9 mouse cellular contexts compared by ENCODE assay signal in the genomic region with DNA sequence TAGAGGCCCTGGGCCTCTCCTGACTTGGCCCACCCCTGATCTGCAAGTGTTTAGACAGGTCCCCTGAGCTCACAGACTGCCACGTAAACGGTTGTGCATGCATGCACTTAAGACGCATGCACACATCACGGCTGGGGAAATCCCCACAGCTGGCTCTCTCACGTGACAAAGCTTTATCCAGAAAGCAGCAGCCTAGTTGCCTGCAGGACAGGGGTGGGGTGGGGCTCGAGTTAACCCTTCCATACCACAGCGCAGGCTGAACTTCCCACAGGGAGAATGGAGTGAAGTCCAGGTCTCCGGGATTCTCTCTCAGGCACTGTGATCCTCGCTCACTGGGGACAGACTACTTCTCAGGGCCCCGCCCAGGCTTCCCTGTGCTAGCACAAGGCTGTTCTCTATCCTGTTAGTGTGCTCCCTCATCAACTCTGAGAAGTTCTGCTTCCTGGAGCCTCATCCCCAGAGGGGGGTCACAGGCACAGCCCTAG.
DNase-seq lines count a peak whose midpoint lies in the region; ATAC-seq and TF ChIP-seq lines count a peak whose summit lies in the region.
"Had no signal": no experiment of that assay in that cellular context is flagged by ENCODE, and none has a peak within 500 bp of the region (broad histone marks: within the 10 kb centered on the region; RNA-seq: fewer than 3 reads in every experiment).

No protein-coding gene starts in this region.

- H3K4me2 ChIP-seq in forebrain, embryonic 13.5 days = peak overlapping the region; percentile 9; the same call in 1 of the 2 replicates
- H3K4me2 ChIP-seq in hindbrain, embryonic 16.5 days (ENCODE audit: low read length) = 0 out of 2 replicates have a peak overlapping the region, but pooled peaks have one; percentile 15
- H3K4me2 ChIP-seq in liver, embryonic 16.5 days (ENCODE audit: low read depth, low read length) = no peak overlapping the region

- peaks cover 47% of the 10 kb centered on the region for H3K4me1 ChIP-seq in forebrain, embryonic 13.5 days
- H3K4me1 ChIP-seq in hindbrain, embryonic 16.5 days (ENCODE audit: control insufficient read depth, insufficient read depth, low read depth, low read length) = peaks cover 20% of the 10 kb centered on the region
- H3K4me1 ChIP-seq in liver, embryonic 16.5 days (ENCODE audit: control insufficient read depth, low read depth, low read length) = no peaks in the 10 kb centered on the region

- peak; percentile 70 for DNase-seq in gastrocnemius, adult 2 months
- DNase-seq in gastrocnemius, postnatal 10 days = no peak
- DNase-seq in cerebellum, adult 11 months = no peak
- DNase-seq in right cerebral cortex, postnatal 10 days (ENCODE audit: low spot score in 2 of 2) = no peak

- H3K36me3 ChIP-seq in forebrain, embryonic 13.5 days (ENCODE audit: poor library complexity, severe bottlenecking) = no peaks in the 10 kb centered on the region
- no peaks in the 10 kb centered on the region for H3K36me3 ChIP-seq in hindbrain, embryonic 16.5 days (ENCODE audit: control insufficient read depth, insufficient read depth, low read length)
- no peaks in the 10 kb centered on the region for H3K36me3 ChIP-seq in liver, embryonic 16.5 days (ENCODE audit: control insufficient read depth, insufficient read depth)
- H3K36me3 ChIP-seq: G1E had no signal

- 0 out of 2 replicates have a peak overlapping the region, but pooled peaks have one; percentile 19 for H3K9ac ChIP-seq in forebrain, embryonic 13.5 days
- H3K9ac ChIP-seq in hindbrain, embryonic 16.5 days (ENCODE audit: low read depth, low read length) = peak overlapping the region; percentile 8; the same call in 1 of the 2 replicates
- no peak overlapping the region for H3K9ac ChIP-seq in liver, embryonic 16.5 days (ENCODE audit: low read depth, low read length)

- no peaks in the 10 kb centered on the region for H3K27me3 ChIP-seq in forebrain, embryonic 13.5 days
- no peaks in the 10 kb centered on the region for H3K27me3 ChIP-seq in hindbrain, embryonic 16.5 days (replicated peaks; ENCODE audit: control insufficient read depth, insufficient read depth, low read length)
- H3K27me3 ChIP-seq in liver, embryonic 16.5 days (ENCODE audit: control insufficient read depth, insufficient read depth, low read depth, low read length) = no peaks in the 10 kb centered on the region

- no peak overlapping the region for H3K4me3 ChIP-seq in gastrocnemius, adult 2 months
- no peak overlapping the region for H3K4me3 ChIP-seq in forebrain, embryonic 13.5 days
- no peak overlapping the region for H3K4me3 ChIP-seq in hindbrain, embryonic 16.5 days (ENCODE audit: low read length)
- H3K4me3 ChIP-seq in liver, embryonic 16.5 days (ENCODE audit: low read depth, low read length) = no peak overlapping the region

- intact Hi-C loops in gastrocnemius, adult 2 months (cut with DNase I) = no loop called here

- TF ChIP-seq CTCF in gastrocnemius, adult 2 months (IDR thresholded peaks at IDR 0.05) = no peak

- ATAC-seq in forebrain, embryonic 13.5 days = peak; percentile 61
- ATAC-seq in hindbrain, embryonic 16.5 days = 0 out of 2 replicates have a peak, but pooled peaks have one; percentile 9
- ATAC-seq in liver, embryonic 16.5 days (ENCODE audit: low read depth) = peak; percentile 65
- peak; percentile 52 for ATAC-seq in neutrophil, adult 5-6 weeks (ENCODE audit: extremely low read depth, insufficient number of reproducible peaks, low FRiP score, poor library complexity, severe bottlenecking)

- peak overlapping the region; percentile 76 for H3K27ac ChIP-seq in gastrocnemius, adult 2 months
- peak overlapping the region; percentile 49 for H3K27ac ChIP-seq in forebrain, embryonic 13.5 days
- H3K27ac ChIP-seq in hindbrain, embryonic 16.5 days (ENCODE audit: low read depth, low read length) = peak overlapping the region; percentile 36; the same call in 1 of the 2 replicates
- no peak overlapping the region for H3K27ac ChIP-seq in liver, embryonic 16.5 days (ENCODE audit: low read length)

- no peaks in the 10 kb centered on the region for H3K9me3 ChIP-seq in forebrain, embryonic 13.5 days (replicated peaks)
- no peaks in the 10 kb centered on the region for H3K9me3 ChIP-seq in hindbrain, embryonic 16.5 days (ENCODE audit: control insufficient read depth, low read length)
- H3K9me3 ChIP-seq in liver, embryonic 16.5 days (replicated peaks; ENCODE audit: control insufficient read depth, low read length) = no peaks in the 10 kb centered on the region
- H3K9me3 ChIP-seq: G1E had no signal

- WGBS in forebrain, embryonic 13.5 days = 21% methylated on average over 10 of the region's 10 CpGs
- WGBS in hindbrain, embryonic 16.5 days = 25% methylated on average over 10 of the region's 10 CpGs
- WGBS in liver, embryonic 16.5 days (ENCODE audit: insufficient replicate concordance) = 31% methylated on average over 10 of the region's 10 CpGs

Comparison
In these comparisons a context has a peak if more than half of its experiments do, and no peak if none do; other contexts are left out.
1. ATAC-seq: peak in every context shown above with its lines; median percentile 65 in liver, embryonic 16.5 days; 61 in forebrain, embryonic 13.5 days; 52 in neutrophil, adult 5-6 weeks; 9 in hindbrain, embryonic 16.5 days.